Mouse (Mus musculus): ENCODE data around the gene Hells. TPM values are rescaled to one million over a fixed set of nuclear protein-coding genes. Genes with fewer than 3 reads are reported as not detected.

Hells gene
- polyA plus RNA-seq, 1 experiment: 526 TPM

GRCm38 (mm10) chr19:38944590-38945307 lies 14.0 kb downstream of the Hells start:
- Histone ChIP-seq H3K36me3 (ENCODE audit: control insufficient read depth, insufficient read depth, low read length, poor library complexity, severe bottlenecking) (peaks cover 77% of the 10 kb centered on the region), H3K9me3 (replicated peaks; ENCODE audit: control insufficient read depth, insufficient read depth, low read length, poor library complexity, severe bottlenecking) (no peaks in the 10 kb centered on the region), H3K9ac (ENCODE audit: low read depth, poor library complexity, severe bottlenecking) (no peak overlapping the region), H3K4me3 (ENCODE audit: low read depth, low read length) (no peak overlapping the region), H3K27me3 (ENCODE audit: control insufficient read depth, insufficient read depth, low read length, poor library complexity, severe bottlenecking) (no peaks in the 10 kb centered on the region), H3K27ac (ENCODE audit: insufficient read depth, low read length) (peak overlapping the region; percentile 44; the same call in 1 of the 2 replicates), H3K4me1 (ENCODE audit: control insufficient read depth, insufficient read depth, low read length) (no peaks in the 10 kb centered on the region)
- TF ChIP-seq EP300 (IDR thresholded peaks at IDR 0.05; ENCODE audit: insufficient read depth, low read depth, low read length) (no peak), CTCF (IDR thresholded peaks at IDR 0.05; ENCODE audit: low read depth, low read length) (no peak), POLR2A (IDR thresholded peaks at IDR 0.05; ENCODE audit: insufficient read depth, low read length) (no peak)

GRCm38 (mm10) chr19:38970741-38971140 lies 40.0 kb downstream of the Hells start:
- no peak overlapping the region for H3K27ac ChIP-seq (ENCODE audit: insufficient read depth, low read length)
- TF ChIP-seq EP300 (IDR thresholded peaks at IDR 0.05; ENCODE audit: insufficient read depth, low read depth, low read length): no peak
- TF ChIP-seq POLR2A (IDR thresholded peaks at IDR 0.05; ENCODE audit: insufficient read depth, low read length): no peak
- no peak for TF ChIP-seq CTCF (IDR thresholded peaks at IDR 0.05; ENCODE audit: low read depth, low read length)
- H3K4me1 ChIP-seq (ENCODE audit: control insufficient read depth, insufficient read depth, low read length): no peaks in the 10 kb centered on the region
- no peaks in the 10 kb centered on the region for H3K27me3 ChIP-seq (ENCODE audit: control insufficient read depth, insufficient read depth, low read length, poor library complexity, severe bottlenecking)
- peaks cover 40% of the 10 kb centered on the region for H3K36me3 ChIP-seq (ENCODE audit: control insufficient read depth, insufficient read depth, low read length, poor library complexity, severe bottlenecking)
- no peaks in the 10 kb centered on the region for H3K9me3 ChIP-seq (replicated peaks; ENCODE audit: control insufficient read depth, insufficient read depth, low read length, poor library complexity, severe bottlenecking)
- no peak overlapping the region for H3K4me3 ChIP-seq (ENCODE audit: low read depth, low read length)
- H3K9ac ChIP-seq (ENCODE audit: low read depth, poor library complexity, severe bottlenecking): no peak overlapping the region

DNA sequence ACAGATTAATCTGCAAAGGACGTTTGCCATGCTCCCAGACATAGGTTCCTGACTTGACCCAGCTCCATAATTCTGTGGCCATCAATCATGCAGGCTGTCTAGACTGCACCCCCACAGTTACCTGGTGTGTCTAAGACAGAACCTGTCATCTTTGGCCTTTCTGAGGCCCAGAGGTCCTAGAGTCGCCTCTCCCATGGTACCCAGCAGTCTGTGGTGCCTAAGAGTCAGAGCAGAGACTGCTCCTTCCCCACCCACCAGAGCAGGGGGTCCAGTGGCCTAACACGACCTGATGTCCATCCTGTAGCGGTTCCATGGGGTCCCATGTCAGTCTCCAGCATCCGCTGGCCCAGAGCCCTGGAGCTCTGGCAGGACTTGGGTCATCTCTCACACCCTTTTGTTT lies 41.9 kb downstream of the Hells start:
- Histone ChIP-seq H3K27me3 (ENCODE audit: control insufficient read depth, insufficient read depth, low read length, poor library complexity, severe bottlenecking) (no peaks in the 10 kb centered on the region), H3K36me3 (ENCODE audit: control insufficient read depth, insufficient read depth, low read length, poor library complexity, severe bottlenecking) (peaks cover 25% of the 10 kb centered on the region), H3K4me1 (ENCODE audit: control insufficient read depth, insufficient read depth, low read length) (no peaks in the 10 kb centered on the region), H3K9ac (ENCODE audit: low read depth, poor library complexity, severe bottlenecking) (no peak overlapping the region), H3K27ac (ENCODE audit: insufficient read depth, low read length) (no peak overlapping the region), H3K9me3 (replicated peaks; ENCODE audit: control insufficient read depth, insufficient read depth, low read length, poor library complexity, severe bottlenecking) (no peaks in the 10 kb centered on the region), H3K4me3 (ENCODE audit: low read depth, low read length) (no peak overlapping the region)
- no peak for TF ChIP-seq CTCF (IDR thresholded peaks at IDR 0.05; ENCODE audit: low read depth, low read length)
- no peak for TF ChIP-seq POLR2A (IDR thresholded peaks at IDR 0.05; ENCODE audit: insufficient read depth, low read length)
- no peak for TF ChIP-seq EP300 (IDR thresholded peaks at IDR 0.05; ENCODE audit: insufficient read depth, low read depth, low read length)

DNA sequence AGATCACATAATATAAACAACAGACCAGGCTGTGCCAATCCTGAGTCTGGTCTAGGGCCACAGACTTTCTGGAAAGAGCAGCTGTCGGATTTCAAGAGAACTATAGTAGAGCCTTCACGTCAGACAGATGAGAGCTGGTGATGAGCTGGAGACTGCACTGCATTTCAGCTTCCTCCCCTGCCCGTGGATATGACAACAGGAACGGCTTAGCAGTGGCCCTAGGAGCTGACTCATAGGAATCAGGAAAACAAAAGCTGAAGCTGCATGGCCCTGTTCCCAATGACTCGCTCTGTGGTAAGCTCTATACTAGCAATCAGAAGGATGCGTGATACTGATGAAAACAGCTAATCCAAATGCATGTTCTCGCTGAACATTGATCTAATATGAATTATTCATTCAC lies 43.0 kb downstream of the Hells start:
- no peaks in the 10 kb centered on the region for H3K4me1 ChIP-seq (ENCODE audit: control insufficient read depth, insufficient read depth, low read length)
- TF ChIP-seq CTCF (IDR thresholded peaks at IDR 0.05; ENCODE audit: low read depth, low read length): no peak
- no peak for TF ChIP-seq POLR2A (IDR thresholded peaks at IDR 0.05; ENCODE audit: insufficient read depth, low read length)
- TF ChIP-seq EP300 (IDR thresholded peaks at IDR 0.05; ENCODE audit: insufficient read depth, low read depth, low read length): no peak
- H3K9me3 ChIP-seq (replicated peaks; ENCODE audit: control insufficient read depth, insufficient read depth, low read length, poor library complexity, severe bottlenecking): no peaks in the 10 kb centered on the region
- no peaks in the 10 kb centered on the region for H3K27me3 ChIP-seq (ENCODE audit: control insufficient read depth, insufficient read depth, low read length, poor library complexity, severe bottlenecking)
- peaks cover 22% of the 10 kb centered on the region for H3K36me3 ChIP-seq (ENCODE audit: control insufficient read depth, insufficient read depth, low read length, poor library complexity, severe bottlenecking)
- no peak overlapping the region for H3K9ac ChIP-seq (ENCODE audit: low read depth, poor library complexity, severe bottlenecking)
- no peak overlapping the region for H3K4me3 ChIP-seq (ENCODE audit: low read depth, low read length)
- no peak overlapping the region for H3K27ac ChIP-seq (ENCODE audit: insufficient read depth, low read length)

GRCm38 (mm10) chr19:38976269-38976668 lies 45.6 kb downstream of the Hells start:
- H3K4me1 ChIP-seq (ENCODE audit: control insufficient read depth, insufficient read depth, low read length): no peaks in the 10 kb centered on the region
- no peaks in the 10 kb centered on the region for H3K9me3 ChIP-seq (replicated peaks; ENCODE audit: control insufficient read depth, insufficient read depth, low read length, poor library complexity, severe bottlenecking)
- no peak overlapping the region for H3K4me3 ChIP-seq (ENCODE audit: low read depth, low read length)
- no peak for TF ChIP-seq CTCF (IDR thresholded peaks at IDR 0.05; ENCODE audit: low read depth, low read length)
- TF ChIP-seq EP300 (IDR thresholded peaks at IDR 0.05; ENCODE audit: insufficient read depth, low read depth, low read length): no peak
- TF ChIP-seq POLR2A (IDR thresholded peaks at IDR 0.05; ENCODE audit: insufficient read depth, low read length): no peak
- H3K36me3 ChIP-seq (ENCODE audit: control insufficient read depth, insufficient read depth, low read length, poor library complexity, severe bottlenecking): peaks cover 5% of the 10 kb centered on the region
- no peak overlapping the region for H3K27ac ChIP-seq (ENCODE audit: insufficient read depth, low read length)
- H3K9ac ChIP-seq (ENCODE audit: low read depth, poor library complexity, severe bottlenecking): no peak overlapping the region
- H3K27me3 ChIP-seq (ENCODE audit: control insufficient read depth, insufficient read depth, low read length, poor library complexity, severe bottlenecking): no peaks in the 10 kb centered on the region

- H3K27me3 ChIP-seq (ENCODE audit: control insufficient read depth, insufficient read depth, low read length, poor library complexity, severe bottlenecking): no peaks in the 10 kb centered on the region
- TF ChIP-seq CTCF (IDR thresholded peaks at IDR 0.05; ENCODE audit: low read depth, low read length) (no peak), POLR2A (IDR thresholded peaks at IDR 0.05; ENCODE audit: insufficient read depth, low read length) (no peak), EP300 (IDR thresholded peaks at IDR 0.05; ENCODE audit: insufficient read depth, low read depth, low read length) (no peak)
- H3K9me3 ChIP-seq (replicated peaks; ENCODE audit: control insufficient read depth, insufficient read depth, low read length, poor library complexity, severe bottlenecking): no peaks in the 10 kb centered on the region
Measured at GRCm38 (mm10) chr19:38981966-38982365, 51.3 kb downstream of the Hells start.

More at GRCm38 (mm10) chr19:38981966-38982365, 51.3 kb downstream of the Hells start:
- Histone ChIP-seq H3K27ac (ENCODE audit: insufficient read depth, low read length) (no peak overlapping the region), H3K4me1 (ENCODE audit: control insufficient read depth, insufficient read depth, low read length) (no peaks in the 10 kb centered on the region), H3K36me3 (ENCODE audit: control insufficient read depth, insufficient read depth, low read length, poor library complexity, severe bottlenecking) (no peaks in the 10 kb centered on the region), H3K9ac (ENCODE audit: low read depth, poor library complexity, severe bottlenecking) (no peak overlapping the region), H3K4me3 (ENCODE audit: low read depth, low read length) (no peak overlapping the region)
